Mouse (Mus musculus) MEL (cell line): Measurements from ENCODE around the gene Hcfc1r1.

ENCODE experiments used
- CTCF ChIP-seq, 3 experiments: IDR thresholded peaks in 2 of 3; conservative IDR thresholded peaks in 1 of 3; 2 replicates each; pipeline ENCODE4 v1.5.1; 2011 to 2012; ENCODE audit warnings: low read length in 3 of 3, low read depth in 2 of 3, mild to moderate bottlenecking in 2 of 3, improper control_type of control experiment in 1 of 3, inconsistent platforms in 1 of 3, mixed read lengths in 1 of 3, moderate library complexity in 1 of 3; ENCODE audit not compliant: control insufficient read depth in 1 of 3, insufficient read depth in 1 of 3, poor library complexity in 1 of 3, severe bottlenecking in 1 of 3
- EP300 ChIP-seq, 2 experiments: IDR thresholded peaks; 2 replicates each; pipeline ENCODE4 v1.6.1; 2011; ENCODE audit warnings: improper control_type of control experiment in 2 of 2, low read length in 2 of 2, low read depth in 1 of 2, mild to moderate bottlenecking in 1 of 2
- GABPA ChIP-seq: IDR thresholded peaks from 2 replicates; pipeline ENCODE4 v1.6.1; 2012; ENCODE audit warnings: low read depth, mild to moderate bottlenecking, inconsistent platforms, low read length, improper control_type of control experiment, moderate library complexity
- POLR2A ChIP-seq, 2 experiments: IDR thresholded peaks; 2 replicates each; pipeline ENCODE4 v1.6.1; 2011 to 2012; ENCODE audit warnings: low read length in 2 of 2, mild to moderate bottlenecking in 2 of 2, control low read depth in 1 of 2, improper control_type of control experiment in 1 of 2, low read depth in 1 of 2, moderate library complexity in 1 of 2; ENCODE audit not compliant: control insufficient read depth in 1 of 2, insufficient read depth in 1 of 2, poor library complexity in 1 of 2
- POLR2AphosphoS2 ChIP-seq: IDR thresholded peaks from 2 replicates; pipeline ENCODE4 v1.6.1; 2011; ENCODE audit warnings: low read length, improper control_type of control experiment
- SIN3A ChIP-seq: IDR thresholded peaks from 2 replicates; pipeline ENCODE4 v1.6.1; 2012; ENCODE audit warnings: low read length, improper control_type of control experiment, inconsistent platforms
- USF1 ChIP-seq: IDR thresholded peaks from 2 replicates; pipeline ENCODE4 v1.6.1; 2014; ENCODE audit warnings: low read depth, mild to moderate bottlenecking, inconsistent platforms, low read length, improper control_type of control experiment, moderate library complexity

- TF ChIP-seq EP300 (IDR thresholded peaks at IDR 0.05; ENCODE audit: low read depth in 1 of 2, low read length in 2 of 2) = no peak
- no peak for TF ChIP-seq USF1
- TF ChIP-seq POLR2A (IDR thresholded peaks at IDR 0.05; ENCODE audit: control insufficient read depth in 1 of 2, insufficient read depth in 1 of 2, low read depth in 1 of 2, low read length in 2 of 2, poor library complexity in 1 of 2) = no peak
- TF ChIP-seq CTCF (IDR thresholded peaks at IDR 0.05 in 2 of 3, conservative IDR thresholded peaks at IDR 0.05 in 1 of 3; ENCODE audit: control insufficient read depth in 1 of 3, insufficient read depth in 1 of 3, low read depth in 2 of 3, low read length in 3 of 3, poor library complexity in 1 of 3, severe bottlenecking in 1 of 3) = no peak
- no peak for TF ChIP-seq SIN3A
- no peak for TF ChIP-seq GABPA
- no peak for TF ChIP-seq POLR2AphosphoS2
Observed at GRCm38 (mm10) chr17:23627813-23628212, 45.6 kb upstream of the Hcfc1r1 start.
